Mouse (Mus musculus) erythroblast, embryonic 14.5 days (primary cell): ENCODE data around the gene Aars2.

Source experiments
- GATA1 ChIP-seq: IDR thresholded peaks from 2 replicates; pipeline ENCODE4 v1.6.1; 2012; ENCODE audit warnings: low read length, inconsistent platforms, mixed read lengths
- TAL1 ChIP-seq: IDR thresholded peaks from 3 replicates; pipeline ENCODE4 v1.6.1; 2012; ENCODE audit warnings: low read length, inconsistent platforms, mixed read lengths

DNA sequence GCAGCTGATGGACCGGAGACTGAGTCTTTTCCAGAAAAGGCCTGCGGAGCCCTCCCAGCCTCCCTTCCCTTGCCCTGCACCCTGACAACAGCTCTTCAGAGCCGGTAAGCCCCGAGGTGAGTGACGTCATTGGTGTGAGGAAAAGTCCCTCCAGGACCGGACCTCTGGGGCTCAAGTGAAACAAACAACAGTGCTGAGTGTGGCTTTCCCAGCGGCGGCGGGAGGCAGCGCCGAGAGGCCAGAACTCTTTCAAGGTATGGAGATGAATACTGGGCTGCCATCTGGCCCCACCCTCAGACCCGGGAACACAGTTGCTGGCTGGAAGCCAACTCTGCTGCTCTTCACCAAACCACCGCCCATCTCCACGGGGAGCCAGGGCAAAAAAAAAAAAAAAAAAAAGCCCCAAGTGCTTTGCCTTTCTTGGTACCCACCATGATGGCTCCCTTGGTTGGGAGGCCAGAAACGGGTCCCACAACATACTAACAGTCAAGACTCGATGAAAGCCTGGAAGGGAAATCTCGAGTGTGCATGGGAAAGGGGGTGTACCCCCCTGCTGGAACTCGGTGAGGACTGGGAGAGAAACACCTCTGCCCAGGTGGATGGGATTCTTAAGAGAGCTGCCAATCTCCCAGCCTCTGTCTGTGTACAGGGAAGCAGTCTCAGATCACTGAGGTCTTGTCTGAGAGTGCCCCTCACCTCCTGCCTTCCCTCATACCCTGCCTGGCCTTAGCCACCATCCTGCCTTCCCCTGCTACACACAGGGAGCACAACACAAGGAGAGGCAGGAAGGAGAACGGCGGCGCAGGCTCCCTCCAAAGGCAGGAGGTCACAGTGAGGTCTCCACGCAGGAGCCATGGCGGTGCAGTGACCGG, 37.6 kb downstream of the Aars2 start:
- TF ChIP-seq GATA1 (no peak), TAL1 (no peak)
